Mouse (Mus musculus): ENCODE measurements at regions not wholly inside any gene's neighbourhood (a gene's known extent, or its start where the extent isn't known, plus 50 kb on each side); places are given as distances from the start of the nearest gene placed in this dataset.

DNA sequence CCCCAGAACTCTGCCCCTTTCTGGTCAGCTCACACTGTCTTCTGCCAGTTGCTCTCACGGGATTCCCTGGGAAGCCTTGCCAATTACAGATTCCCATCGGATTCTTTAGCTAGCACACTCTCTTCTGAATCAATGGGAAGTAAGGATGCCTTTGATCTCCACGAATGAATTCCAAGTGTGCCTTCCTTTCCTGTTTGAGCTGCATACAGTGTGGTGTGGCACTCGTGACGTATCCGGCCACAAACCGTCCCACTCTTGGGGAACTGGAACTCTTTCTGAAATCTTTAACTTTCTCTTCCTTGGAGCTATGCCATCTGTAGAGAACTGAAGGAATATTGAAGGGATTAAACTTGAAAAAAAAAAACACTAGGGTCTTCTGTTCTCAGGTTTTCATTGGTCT is 243.2 kb upstream of the Foxq1 start:
- Histone ChIP-seq H3K4me3 (ENCODE audit: low read depth, low read length) (no peak overlapping the region), H3K27ac (ENCODE audit: low read depth, low read length) (0 out of 2 replicates have a peak overlapping the region, but pooled peaks have one; percentile 35), H3K27me3 (ENCODE audit: insufficient read depth, low read length) (no peaks in the 10 kb centered on the region), H3K9me3 (ENCODE audit: low read length) (no peaks in the 10 kb centered on the region), H3K4me1 (ENCODE audit: insufficient read depth) (no peaks in the 10 kb centered on the region), H3K36me3 (ENCODE audit: insufficient read depth) (no peaks in the 10 kb centered on the region), H3K4me2 (ENCODE audit: low read depth) (no peak overlapping the region), H3K9ac (no peak overlapping the region)
- no peak for TF ChIP-seq CTCF (IDR thresholded peaks at IDR 0.05; ENCODE audit: low read depth)
- DNase-seq (no peak), ATAC-seq (no peak)
- 46% methylated on average over 7 of the region's 7 CpGs for WGBS

GRCm38 (mm10) chr13:31313821-31314220 is 242.1 kb upstream of the Foxq1 start:
- H3K27ac ChIP-seq (ENCODE audit: low read depth, low read length), result no peak overlapping the region

DNA sequence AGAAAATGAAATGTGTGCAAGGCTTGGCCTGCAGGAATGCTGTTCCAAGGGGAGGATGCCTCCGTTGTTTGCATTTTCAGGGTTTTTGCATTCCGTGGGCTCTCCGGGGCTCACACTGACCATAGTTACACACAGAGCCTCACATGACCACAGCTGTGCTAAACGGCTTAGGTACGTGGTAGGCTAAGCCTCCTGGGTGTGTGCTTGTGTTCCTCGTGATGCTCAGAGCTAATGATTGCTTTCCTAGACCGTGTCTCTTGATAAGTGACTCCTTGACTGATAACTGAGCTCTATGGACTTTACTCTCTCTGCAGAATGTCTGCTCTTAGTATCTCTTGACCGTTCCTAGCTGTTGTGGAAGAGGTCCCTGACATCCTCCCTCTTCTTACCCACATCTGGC is 238.9 kb upstream of the Foxq1 start:
- DNase-seq (no peak), ATAC-seq (no peak)
- WGBS, result 92% methylated on average over 8 of the region's 8 CpGs
- Histone ChIP-seq H3K9me3 (ENCODE audit: low read length) (no peaks in the 10 kb centered on the region), H3K4me2 (ENCODE audit: low read depth) (no peak overlapping the region), H3K9ac (no peak overlapping the region), H3K4me3 (ENCODE audit: low read depth, low read length) (no peak overlapping the region), H3K27me3 (ENCODE audit: insufficient read depth, low read length) (no peaks in the 10 kb centered on the region), H3K36me3 (ENCODE audit: insufficient read depth) (no peaks in the 10 kb centered on the region), H3K4me1 (ENCODE audit: insufficient read depth) (no peaks in the 10 kb centered on the region), H3K27ac (ENCODE audit: low read depth, low read length) (no peak overlapping the region)
- TF ChIP-seq CTCF (IDR thresholded peaks at IDR 0.05; ENCODE audit: low read depth), result no peak

More at GRCm38 (mm10) chr13:31313821-31314220, 242.1 kb upstream of the Foxq1 start:
- H3K36me3 ChIP-seq (ENCODE audit: insufficient read depth), result no peaks in the 10 kb centered on the region
- DNase-seq, result no peak
- 81% methylated on average over 5 of the region's 5 CpGs for WGBS
- H3K27me3 ChIP-seq (ENCODE audit: insufficient read depth, low read length), result no peaks in the 10 kb centered on the region
- H3K9ac ChIP-seq, result no peak overlapping the region
- H3K4me3 ChIP-seq (ENCODE audit: low read depth, low read length), result no peak overlapping the region
- H3K9me3 ChIP-seq (ENCODE audit: low read length), result no peaks in the 10 kb centered on the region
- TF ChIP-seq CTCF (IDR thresholded peaks at IDR 0.05; ENCODE audit: low read depth), result no peak
- H3K4me2 ChIP-seq (ENCODE audit: low read depth), result no peak overlapping the region
- ATAC-seq, result no peak
- no peaks in the 10 kb centered on the region for H3K4me1 ChIP-seq (ENCODE audit: insufficient read depth)

GRCm38 (mm10) chr13:31318008-31318407 is 237.9 kb upstream of the Foxq1 start:
- H3K9me3 ChIP-seq (ENCODE audit: low read length), result no peaks in the 10 kb centered on the region
- DNase-seq (no peak), ATAC-seq (no peak)
- H3K27me3 ChIP-seq (ENCODE audit: insufficient read depth, low read length), result no peaks in the 10 kb centered on the region
- WGBS, result 88% methylated on average over 2 of the region's 2 CpGs
- no peak overlapping the region for H3K4me2 ChIP-seq (ENCODE audit: low read depth)
- H3K9ac ChIP-seq, result no peak overlapping the region
- no peak overlapping the region for H3K4me3 ChIP-seq (ENCODE audit: low read depth, low read length)
- no peak overlapping the region for H3K27ac ChIP-seq (ENCODE audit: low read depth, low read length)
- no peaks in the 10 kb centered on the region for H3K36me3 ChIP-seq (ENCODE audit: insufficient read depth)
- TF ChIP-seq CTCF (IDR thresholded peaks at IDR 0.05; ENCODE audit: low read depth), result no peak
- no peaks in the 10 kb centered on the region for H3K4me1 ChIP-seq (ENCODE audit: insufficient read depth)

GRCm38 (mm10) chr13:31321411-31321810 is 234.5 kb upstream of the Foxq1 start:
- H3K4me2 ChIP-seq (ENCODE audit: low read depth), result no peak overlapping the region
- no peaks in the 10 kb centered on the region for H3K27me3 ChIP-seq (ENCODE audit: insufficient read depth, low read length)
- no peaks in the 10 kb centered on the region for H3K36me3 ChIP-seq (ENCODE audit: insufficient read depth)
- 80% methylated on average over 2 of the region's 2 CpGs for WGBS
- no peak overlapping the region for H3K4me3 ChIP-seq (ENCODE audit: low read depth, low read length)
- H3K4me1 ChIP-seq (ENCODE audit: insufficient read depth), result no peaks in the 10 kb centered on the region
- no peak overlapping the region for H3K9ac ChIP-seq
- no peak overlapping the region for H3K27ac ChIP-seq (ENCODE audit: low read depth, low read length)
- no peak for TF ChIP-seq CTCF (IDR thresholded peaks at IDR 0.05; ENCODE audit: low read depth)
- ATAC-seq (no peak), DNase-seq (no peak)
- no peaks in the 10 kb centered on the region for H3K9me3 ChIP-seq (ENCODE audit: low read length)

GRCm38 (mm10) chr13:31326269-31326851 is 229.6 kb upstream of the Foxq1 start:
- DNase-seq (no peak), ATAC-seq (no peak)
- Histone ChIP-seq H3K9me3 (ENCODE audit: low read length) (no peaks in the 10 kb centered on the region), H3K27ac (ENCODE audit: low read depth, low read length) (no peak overlapping the region), H3K4me1 (ENCODE audit: insufficient read depth) (no peaks in the 10 kb centered on the region), H3K9ac (no peak overlapping the region), H3K4me3 (ENCODE audit: low read depth, low read length) (no peak overlapping the region), H3K36me3 (ENCODE audit: insufficient read depth) (no peaks in the 10 kb centered on the region), H3K4me2 (ENCODE audit: low read depth) (no peak overlapping the region), H3K27me3 (ENCODE audit: insufficient read depth, low read length) (no peaks in the 10 kb centered on the region)
- 61% methylated on average over 12 of the region's 12 CpGs for WGBS
- no peak for TF ChIP-seq CTCF (IDR thresholded peaks at IDR 0.05; ENCODE audit: low read depth)

DNA sequence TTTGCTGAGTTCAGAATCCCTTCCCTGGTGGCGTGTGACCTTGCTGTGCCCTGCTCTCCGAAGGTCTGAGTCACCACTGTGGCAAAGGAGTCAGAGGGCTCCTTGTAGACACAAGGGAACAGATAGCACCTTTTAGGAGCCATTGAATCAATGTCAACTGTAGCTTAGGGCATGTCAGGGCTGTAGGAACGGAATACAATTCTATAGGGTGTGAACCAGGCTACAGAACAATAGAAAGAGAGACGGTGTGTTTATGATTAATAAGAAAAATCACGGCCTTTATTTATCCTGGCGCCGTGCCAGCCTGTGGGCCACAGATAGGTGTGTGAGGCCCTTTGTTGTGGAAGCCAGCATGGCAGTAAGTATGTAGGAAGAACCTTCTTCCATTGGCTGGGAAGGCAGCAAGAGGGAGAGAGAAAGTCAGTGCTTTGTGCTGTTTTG is 228.4 kb upstream of the Foxq1 start:
- no peak overlapping the region for H3K4me3 ChIP-seq (ENCODE audit: low read depth, low read length)
- H3K9me3 ChIP-seq (ENCODE audit: low read length), result no peaks in the 10 kb centered on the region
- WGBS, result 79% methylated on average over 7 of the region's 7 CpGs

More for the DNA sequence above, 228.4 kb upstream of the Foxq1 start:
- DNase-seq (no peak), ATAC-seq (no peak)
- Histone ChIP-seq H3K4me2 (ENCODE audit: low read depth) (no peak overlapping the region), H3K27me3 (ENCODE audit: insufficient read depth, low read length) (no peaks in the 10 kb centered on the region), H3K27ac (ENCODE audit: low read depth, low read length) (no peak overlapping the region), H3K9ac (no peak overlapping the region), H3K36me3 (ENCODE audit: insufficient read depth) (no peaks in the 10 kb centered on the region), H3K4me1 (ENCODE audit: insufficient read depth) (no peaks in the 10 kb centered on the region)
- TF ChIP-seq CTCF (IDR thresholded peaks at IDR 0.05; ENCODE audit: low read depth), result no peak
